Mouse (Mus musculus) adipocyte (in vitro differentiated cells): Measurements from ENCODE around the gene Afdn.
"Not testable (repeated sequence)": the region's sequence is repeated elsewhere in the genome, so short reads cannot be mapped to it uniquely, and the experiment has no call there.

Source experiments
- DNase-seq: peaks from one replicate; pipeline ENCODE4 v3.0.0-alpha.2; 2016; ENCODE audit warnings: low spot score

The Afdn gene

DNA sequence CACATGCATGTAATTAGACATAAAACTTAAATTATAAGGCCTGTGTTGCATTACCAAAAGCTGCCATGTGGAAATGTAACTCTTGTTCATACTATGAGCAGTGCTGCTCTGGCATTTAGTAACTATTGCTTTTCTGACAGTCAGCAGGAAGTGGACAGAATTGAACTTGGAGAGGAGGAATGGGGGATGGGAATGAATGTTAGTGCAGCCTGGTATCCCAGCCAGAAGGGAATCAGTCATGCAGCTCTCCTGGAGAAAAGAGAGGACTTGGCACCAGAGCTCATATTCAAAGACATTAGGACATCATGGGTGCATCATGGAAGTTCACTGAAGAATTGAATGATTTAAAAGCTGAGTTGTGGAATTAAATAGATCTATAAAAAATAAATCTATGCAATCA lies 117.1 kb downstream of the Afdn start:
- peak; percentile 30 for DNase-seq

- no peak for DNase-seq
Observed at GRCm38 (mm10) chr17:13879731-13880130, 119.4 kb downstream of the Afdn start.

GRCm38 (mm10) chr17:13883540-13883939 lies 123.2 kb downstream of the Afdn start:
- no peak for DNase-seq

DNA sequence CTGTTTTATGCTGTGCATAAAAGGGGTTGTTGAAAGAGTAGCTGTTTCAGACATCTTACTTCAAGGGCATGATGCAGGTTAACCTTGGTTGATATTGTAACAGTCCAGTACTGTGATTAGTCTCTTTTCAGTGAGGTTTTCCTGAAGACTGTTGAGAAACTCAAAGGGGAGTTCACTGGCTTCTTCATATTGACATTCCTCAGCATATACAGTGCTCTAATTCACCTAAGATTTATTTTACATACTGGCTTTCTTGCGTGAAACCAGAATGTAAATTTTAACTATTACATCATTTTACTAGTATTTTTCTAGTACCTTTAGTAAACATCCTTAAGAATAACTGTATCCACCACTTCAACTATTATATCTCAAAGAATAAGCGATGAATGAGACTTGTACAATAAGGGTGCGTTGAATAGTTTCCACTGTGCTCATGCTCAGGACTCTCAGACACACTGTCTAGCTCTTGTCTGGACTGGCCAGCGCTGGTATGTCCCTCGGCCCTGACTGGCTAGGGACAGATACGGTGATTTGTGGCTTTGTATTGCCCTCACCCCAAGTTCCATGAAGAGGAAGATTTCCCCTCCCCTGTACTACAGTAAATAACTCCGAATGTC lies 129.6 kb downstream of the Afdn start:
- DNase-seq: no peak

- no peak for DNase-seq
Observed at GRCm38 (mm10) chr17:13890932-13891331, 130.6 kb downstream of the Afdn start.

DNA sequence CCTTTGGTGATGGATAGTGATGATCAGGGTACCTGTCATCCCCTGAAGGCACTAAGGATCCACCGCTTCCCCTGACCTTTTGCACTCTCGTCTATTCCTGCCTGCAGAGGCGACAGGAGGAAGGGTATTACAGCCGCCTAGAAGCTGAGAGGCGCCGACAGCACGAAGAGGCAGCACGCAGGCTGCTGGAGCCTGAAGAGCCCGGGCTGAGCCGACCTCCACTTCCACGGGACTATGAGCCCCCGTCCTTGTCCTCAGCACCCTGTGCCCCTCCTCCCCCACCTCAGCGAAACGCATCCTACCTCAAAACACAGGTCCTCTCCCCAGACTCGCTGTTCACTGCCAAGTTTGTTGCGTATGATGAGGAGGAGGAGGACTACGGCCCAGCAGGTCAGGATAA lies 138.5 kb downstream of the Afdn start:
- DNase-seq: no peak

DNA sequence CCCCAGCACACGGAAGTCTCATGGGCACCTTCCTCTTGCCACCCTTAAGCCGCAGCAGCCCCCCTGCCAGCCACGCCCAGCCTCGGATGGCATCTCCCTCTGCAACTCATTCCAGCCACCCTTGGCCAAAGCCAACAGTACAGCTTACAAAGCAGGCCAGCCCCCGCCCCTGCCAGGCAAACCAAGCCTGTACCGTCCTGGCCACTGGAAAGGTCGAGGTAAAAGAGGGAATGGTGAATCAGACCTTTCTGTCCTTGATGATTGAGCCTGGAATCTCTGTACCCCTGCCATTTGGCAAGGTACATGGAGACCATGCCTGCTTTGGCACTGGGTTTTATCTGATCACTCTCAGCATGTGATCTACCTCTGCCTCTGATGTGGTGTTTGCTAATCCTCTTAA lies 138.9 kb downstream of the Afdn start:
- DNase-seq: no peak

- DNase-seq: no peak
Observed at GRCm38 (mm10) chr17:13903793-13904192, 143.5 kb downstream of the Afdn start.

GRCm38 (mm10) chr17:13907082-13907481 lies 146.7 kb downstream of the Afdn start:
- no peak for DNase-seq

- DNase-seq: no peak
Observed at GRCm38 (mm10) chr17:13907681-13908080, 147.3 kb downstream of the Afdn start.

DNA sequence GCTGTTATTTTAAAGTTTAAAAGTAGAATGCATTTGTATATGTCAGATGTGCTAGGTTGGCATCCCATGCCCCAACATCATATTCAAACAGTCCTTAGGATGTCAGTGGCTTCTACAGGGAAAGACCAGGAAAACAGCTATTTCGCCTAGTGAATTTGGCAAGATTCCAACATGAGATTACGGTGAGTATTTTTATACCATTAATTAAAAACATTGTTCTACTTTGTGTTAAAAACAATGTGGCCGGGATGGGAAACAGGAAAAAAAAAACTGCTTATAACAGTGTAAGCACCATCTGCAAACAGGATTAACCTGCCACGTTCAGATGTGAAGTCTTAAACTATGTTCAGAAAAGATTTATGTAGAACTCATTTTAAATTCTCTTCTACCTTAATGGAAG lies 153.6 kb downstream of the Afdn start:
- no peak for DNase-seq

GRCm38 (mm10) chr17:13914531-13914930 lies 154.2 kb downstream of the Afdn start:
- peak; percentile 22 for DNase-seq

DNA sequence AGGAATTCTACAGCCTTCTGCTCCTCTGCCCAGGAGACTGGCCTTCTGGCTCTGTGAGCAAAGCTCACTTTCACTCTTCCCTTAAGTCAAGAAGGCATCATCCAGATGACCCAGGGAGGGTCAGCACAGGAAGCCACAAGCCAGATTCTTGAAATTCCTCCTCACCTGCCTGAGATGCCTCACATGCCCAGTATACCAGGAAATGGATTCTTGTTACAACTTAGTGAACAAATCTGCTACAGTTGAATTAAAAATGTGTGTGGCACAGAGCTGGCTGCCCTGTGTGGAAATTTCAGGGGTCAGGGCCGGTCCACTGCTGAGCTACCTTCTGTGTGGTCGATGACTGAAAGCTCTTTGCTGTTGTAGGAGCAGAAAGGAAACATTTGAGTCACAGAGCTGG lies 160.4 kb downstream of the Afdn start:
- DNase-seq: no peak

DNA sequence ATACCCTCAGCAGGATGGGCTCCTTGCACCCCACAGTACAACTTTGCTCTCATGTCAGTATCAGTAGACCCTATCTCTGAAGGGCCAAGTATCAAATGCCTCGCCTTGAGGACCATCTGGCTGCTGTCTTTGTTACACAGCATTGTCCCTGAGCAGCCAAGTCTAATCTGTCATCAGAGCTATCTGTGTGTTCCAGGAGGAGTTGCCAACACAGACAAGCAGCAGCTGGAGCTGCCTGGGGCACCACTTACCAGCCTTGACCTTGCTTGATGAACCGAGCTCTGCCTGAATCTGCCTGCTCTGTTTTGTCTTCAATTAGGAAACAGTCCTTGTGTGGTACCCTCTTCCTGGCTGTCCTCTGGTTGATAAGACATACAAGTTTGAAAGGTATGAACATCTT lies 163.1 kb downstream of the Afdn start:
- no peak for DNase-seq

DNA sequence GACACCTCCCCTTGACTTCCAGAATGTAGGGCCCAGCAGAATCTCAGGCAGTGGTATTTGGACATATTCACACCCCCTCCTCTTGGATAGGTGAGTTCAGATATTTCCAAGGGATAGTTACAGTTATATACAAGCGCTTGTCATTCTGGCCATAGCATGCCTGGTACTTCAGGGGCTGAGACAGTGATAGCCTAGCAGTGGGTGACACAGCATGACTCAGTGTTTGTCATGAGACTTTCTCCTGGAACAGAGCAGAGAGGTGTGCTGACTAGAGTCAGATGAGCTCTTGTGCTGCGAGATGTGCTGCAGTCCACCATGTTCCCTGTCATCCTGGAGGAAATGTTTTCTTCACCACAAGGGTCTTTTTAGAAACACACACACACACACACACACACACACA lies 164.2 kb downstream of the Afdn start:
- no peak for DNase-seq

DNA sequence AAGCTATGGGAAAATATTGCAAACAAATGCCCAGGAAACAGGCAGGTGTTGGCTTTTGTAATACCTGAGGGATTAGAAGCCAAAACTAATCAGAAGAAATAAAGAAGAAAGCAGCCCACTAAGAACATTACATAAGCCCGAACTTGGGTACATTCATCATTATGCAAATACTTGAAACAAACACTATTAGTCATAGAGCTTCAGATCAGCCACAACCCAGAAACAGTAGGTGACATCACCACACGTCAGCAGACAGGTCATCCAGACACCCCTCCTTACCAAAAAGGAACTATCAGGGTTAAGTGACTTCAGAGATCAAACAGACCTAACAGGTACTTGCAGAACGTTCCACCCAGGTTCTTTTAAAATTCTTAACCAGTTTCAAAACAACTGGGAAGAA lies 165.6 kb downstream of the Afdn start:
- no peak for DNase-seq

DNA sequence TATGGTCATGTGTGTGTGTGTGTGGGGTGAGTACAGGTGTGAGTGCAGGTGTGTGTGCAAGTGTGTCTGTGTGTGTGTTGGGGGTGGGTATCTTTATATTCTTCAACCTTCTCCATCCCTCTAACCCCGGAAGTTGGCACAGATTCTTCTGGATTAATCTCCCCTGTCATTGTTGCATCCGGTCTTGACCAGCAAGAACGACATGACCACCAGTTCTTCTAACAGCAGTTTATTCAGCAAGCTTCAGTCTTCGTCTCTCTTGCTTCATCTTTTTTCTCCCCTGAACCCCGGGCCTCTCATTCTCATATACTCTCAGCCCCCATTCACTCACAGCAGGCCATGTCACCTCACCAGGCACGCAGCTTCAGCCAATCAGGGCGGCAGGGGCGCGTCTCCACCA lies 170.1 kb downstream of the Afdn start:
- DNase-seq: no peak

GRCm38 (mm10) chr17:13935364-13935763 lies 175.0 kb downstream of the Afdn start:
- DNase-seq: peak; percentile 48

GRCm38 (mm10) chr17:13937787-13938186 lies 177.4 kb downstream of the Afdn start:
- no peak for DNase-seq

GRCm38 (mm10) chr17:13938652-13939051 lies 178.3 kb downstream of the Afdn start:
- DNase-seq: peak; percentile 77

- DNase-seq: not testable (repeated sequence)
Observed at GRCm38 (mm10) chr17:13939231-13939630, 178.9 kb downstream of the Afdn start.

GRCm38 (mm10) chr17:13940487-13940886 lies 180.1 kb downstream of the Afdn start:
- peak; percentile 56 for DNase-seq

- DNase-seq: not testable (repeated sequence)
Observed at GRCm38 (mm10) chr17:13948073-13948472, 187.7 kb downstream of the Afdn start, which contains the start of gene Gm7168. Gm7168 (plus strand) TSS chr17:13948373.

DNA sequence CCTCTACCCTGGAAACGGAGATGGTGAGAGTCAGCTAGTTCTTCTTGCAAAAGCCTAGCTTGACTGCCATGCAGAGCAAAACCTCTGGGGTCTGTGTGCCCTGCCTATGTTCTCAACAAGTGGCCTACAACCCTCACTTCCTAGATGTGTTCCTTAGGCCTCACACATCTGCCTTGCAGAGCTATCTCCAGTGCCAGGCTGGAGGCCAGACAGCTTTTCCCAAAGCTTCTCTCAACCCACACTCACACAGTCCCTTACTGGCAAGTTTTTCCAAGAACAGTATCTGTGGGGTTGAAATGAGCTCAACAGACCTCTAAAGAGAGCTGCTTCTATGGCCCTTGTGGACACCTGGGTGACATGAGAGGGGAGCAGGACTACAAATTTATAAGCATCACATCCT lies 191.2 kb downstream of the Afdn start:
- DNase-seq: not testable (repeated sequence)
